Mouse (Mus musculus): ENCODE results near the gene Ak2. TPM values are rescaled to one million over a fixed set of nuclear protein-coding genes. Genes with fewer than 3 reads are reported as not detected.
A peak's percentile ranks its signal among the peaks of the same experiment; 100 is the strongest.

The Ak2 gene
- polyA plus RNA-seq, 1 experiment from 2014 or later = 63.3 TPM

GRCm38 (mm10) chr4:129032963-129033951 lies 41.5 kb downstream of the Ak2 start:
- Histone ChIP-seq H3K4me2 (ENCODE audit: low read length) (no peak overlapping the region), H3K36me3 (ENCODE audit: control insufficient read depth, insufficient read depth, low read length) (no peaks in the 10 kb centered on the region), H3K4me1 (ENCODE audit: control insufficient read depth, insufficient read depth, low read length) (no peaks in the 10 kb centered on the region), H3K9me3 (ENCODE audit: control insufficient read depth, low read length) (no peaks in the 10 kb centered on the region), H3K27ac (replicated peaks; ENCODE audit: low read depth, low read length) (no peak overlapping the region), H3K4me3 (replicated peaks; ENCODE audit: low read depth, low read length) (no peak overlapping the region), H3K27me3 (ENCODE audit: control insufficient read depth, insufficient read depth, low read length) (no peaks in the 10 kb centered on the region), H3K9ac (replicated peaks; ENCODE audit: low read length) (no peak overlapping the region)
- DNase-seq = no peak
- no peak for ATAC-seq (ENCODE audit: low FRiP score, low TSS enrichment)
- WGBS = 31% methylated on average over 17 of the region's 17 CpGs

DNA sequence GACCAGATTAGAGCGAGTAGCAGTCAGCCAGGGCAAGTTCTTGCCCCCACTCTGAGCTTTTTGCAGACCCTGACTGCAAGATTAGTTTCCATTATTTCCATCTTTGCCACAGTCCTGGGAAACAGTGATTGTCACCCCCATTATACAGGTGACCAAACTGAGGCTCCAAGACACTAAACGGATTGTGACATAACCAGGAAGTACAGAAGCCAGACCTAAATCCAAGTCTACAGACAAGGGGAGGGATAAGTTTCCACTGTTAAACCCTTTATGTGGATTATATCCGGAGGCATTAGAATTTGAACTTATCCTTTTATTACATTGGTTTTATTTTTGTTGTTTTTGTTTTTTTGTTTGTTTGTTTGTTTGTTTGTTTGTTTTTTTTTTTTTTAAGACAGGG lies 42.5 kb downstream of the Ak2 start:
- no peaks in the 10 kb centered on the region for H3K9me3 ChIP-seq (ENCODE audit: control insufficient read depth, low read length)
- H3K4me3 ChIP-seq (replicated peaks; ENCODE audit: low read depth, low read length) = no peak overlapping the region
- no peaks in the 10 kb centered on the region for H3K4me1 ChIP-seq (ENCODE audit: control insufficient read depth, insufficient read depth, low read length)
- H3K4me2 ChIP-seq (ENCODE audit: low read length) = no peak overlapping the region
- DNase-seq (no peak), ATAC-seq (ENCODE audit: low FRiP score, low TSS enrichment) (no peak)
- no peaks in the 10 kb centered on the region for H3K27me3 ChIP-seq (ENCODE audit: control insufficient read depth, insufficient read depth, low read length)
- WGBS = 96% methylated on average over 3 of the region's 3 CpGs
- H3K9ac ChIP-seq (replicated peaks; ENCODE audit: low read length) = no peak overlapping the region
- H3K36me3 ChIP-seq (ENCODE audit: control insufficient read depth, insufficient read depth, low read length) = no peaks in the 10 kb centered on the region
- no peak overlapping the region for H3K27ac ChIP-seq (replicated peaks; ENCODE audit: low read depth, low read length)

DNA sequence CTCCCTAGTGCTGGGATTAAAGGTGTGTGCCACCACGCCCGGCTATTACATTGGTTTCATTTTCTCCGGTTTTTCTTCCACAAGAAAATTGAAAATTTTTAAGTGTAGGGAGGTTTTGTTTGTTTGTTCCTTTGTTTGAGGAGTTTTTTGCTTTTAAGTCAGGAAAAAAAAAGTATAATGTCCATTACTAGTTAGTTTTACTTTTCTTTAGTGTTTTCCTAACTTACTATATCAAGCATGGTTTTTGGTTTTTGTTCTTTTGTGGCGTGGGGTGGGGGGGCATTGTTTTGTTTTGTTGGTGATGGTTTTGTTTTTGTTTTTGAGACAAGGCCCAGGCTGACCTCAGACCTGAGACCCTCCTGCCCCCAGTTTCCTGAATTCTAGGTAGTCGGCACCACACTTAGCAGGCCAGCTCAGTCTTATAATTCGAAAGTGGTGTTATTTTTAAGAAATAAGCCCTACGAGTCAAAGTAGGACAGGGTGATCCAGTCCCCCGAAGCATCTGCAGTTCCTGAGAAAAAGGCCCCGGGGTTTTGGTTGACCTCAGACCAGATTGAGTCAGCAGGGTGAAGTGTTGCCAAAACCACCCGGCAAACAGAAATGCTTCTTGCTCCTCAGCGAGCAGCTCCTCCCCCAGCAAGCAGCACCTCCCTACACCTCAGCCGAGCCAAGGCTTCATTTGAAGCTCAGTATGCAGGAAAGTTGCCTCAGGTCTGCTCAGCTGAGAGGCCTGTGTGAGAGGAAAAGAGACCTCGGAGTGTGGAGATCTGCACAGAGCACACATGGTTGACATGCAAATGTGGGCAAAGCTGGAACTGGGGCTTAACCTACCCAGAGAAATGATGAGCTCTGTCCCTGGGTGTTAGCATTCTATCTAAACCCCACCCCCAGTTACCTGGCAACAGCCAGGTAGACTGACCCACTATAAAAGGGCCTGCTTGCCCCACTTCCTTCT lies 43.2 kb downstream of the Ak2 start:
- H3K27me3 ChIP-seq (ENCODE audit: control insufficient read depth, insufficient read depth, low read length) = no peaks in the 10 kb centered on the region
- ATAC-seq (ENCODE audit: low FRiP score, low TSS enrichment) (no peak), DNase-seq (no peak)
- H3K4me1 ChIP-seq (ENCODE audit: control insufficient read depth, insufficient read depth, low read length) = no peaks in the 10 kb centered on the region
- H3K4me2 ChIP-seq (ENCODE audit: low read length) = no peak overlapping the region
- no peak overlapping the region for H3K4me3 ChIP-seq (replicated peaks; ENCODE audit: low read depth, low read length)
- H3K27ac ChIP-seq (replicated peaks; ENCODE audit: low read depth, low read length) = no peak overlapping the region
- H3K9ac ChIP-seq (replicated peaks; ENCODE audit: low read length) = no peak overlapping the region
- no peaks in the 10 kb centered on the region for H3K9me3 ChIP-seq (ENCODE audit: control insufficient read depth, low read length)
- WGBS = 58% methylated on average over 13 of the region's 13 CpGs
- no peaks in the 10 kb centered on the region for H3K36me3 ChIP-seq (ENCODE audit: control insufficient read depth, insufficient read depth, low read length)

- H3K4me3 ChIP-seq (replicated peaks; ENCODE audit: low read depth, low read length) = no peak overlapping the region
- H3K36me3 ChIP-seq (ENCODE audit: control insufficient read depth, insufficient read depth, low read length) = no peaks in the 10 kb centered on the region
- no peak overlapping the region for H3K4me2 ChIP-seq (ENCODE audit: low read length)
- H3K27ac ChIP-seq (replicated peaks; ENCODE audit: low read depth, low read length) = no peak overlapping the region
- H3K4me1 ChIP-seq (ENCODE audit: control insufficient read depth, insufficient read depth, low read length) = no peaks in the 10 kb centered on the region
- ATAC-seq (ENCODE audit: low FRiP score, low TSS enrichment) (no peak), DNase-seq (no peak)
- no peaks in the 10 kb centered on the region for H3K9me3 ChIP-seq (ENCODE audit: control insufficient read depth, low read length)
- no peak overlapping the region for H3K9ac ChIP-seq (replicated peaks; ENCODE audit: low read length)
- 70% methylated on average over 7 of the region's 7 CpGs for WGBS
- H3K27me3 ChIP-seq (ENCODE audit: control insufficient read depth, insufficient read depth, low read length) = no peaks in the 10 kb centered on the region
Observed at GRCm38 (mm10) chr4:129035851-129036445, 44.2 kb downstream of the Ak2 start.

DNA sequence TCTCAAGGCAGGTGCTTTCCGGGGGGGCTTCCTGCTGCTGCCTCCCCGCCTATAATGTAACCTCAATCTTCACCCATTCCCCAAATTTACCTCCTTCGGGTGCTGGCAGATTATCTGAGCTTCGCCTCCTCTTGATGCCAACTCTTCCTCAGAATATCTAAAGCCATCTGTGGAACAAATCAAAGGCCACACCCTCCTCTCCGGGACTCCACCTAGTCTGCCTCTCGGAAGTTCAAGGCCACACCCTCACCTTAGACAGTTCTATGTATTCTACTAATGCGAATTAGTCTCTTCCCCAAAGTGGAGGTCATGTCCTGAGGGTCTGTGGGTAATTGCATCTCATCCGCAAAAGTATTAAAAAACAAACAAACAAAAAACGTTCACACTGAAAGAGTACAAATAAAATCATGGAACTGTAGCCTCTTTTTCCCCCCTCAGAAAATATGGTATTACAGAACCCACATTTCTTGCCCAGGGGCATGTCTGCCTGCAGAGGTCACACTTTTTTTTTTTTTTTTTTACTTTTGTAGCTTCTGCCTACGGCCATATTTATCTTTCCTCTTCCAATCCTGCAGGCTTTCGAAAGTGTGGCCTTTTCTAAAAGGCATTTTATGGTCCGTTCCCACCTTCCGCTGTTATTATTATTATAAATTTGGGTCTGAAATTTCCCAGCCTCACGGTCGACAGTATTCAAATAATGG lies 56.1 kb downstream of the Ak2 start:
- Histone ChIP-seq H3K27ac (replicated peaks; ENCODE audit: low read depth, low read length) (peak overlapping the region; percentile 88), H3K9me3 (ENCODE audit: control insufficient read depth, low read length) (no peaks in the 10 kb centered on the region), H3K36me3 (ENCODE audit: control insufficient read depth, insufficient read depth, low read length) (no peaks in the 10 kb centered on the region), H3K27me3 (ENCODE audit: control insufficient read depth, insufficient read depth, low read length) (peaks cover 7% of the 10 kb centered on the region; the same call in 1 of the 2 replicates), H3K9ac (replicated peaks; ENCODE audit: low read length) (peak overlapping the region; percentile 59), H3K4me1 (ENCODE audit: control insufficient read depth, insufficient read depth, low read length) (peaks cover 10% of the 10 kb centered on the region), H3K4me2 (ENCODE audit: low read length) (peak overlapping the region; percentile 50), H3K4me3 (replicated peaks; ENCODE audit: low read depth, low read length) (peak overlapping the region; percentile 28)
- no peak for ATAC-seq (ENCODE audit: low FRiP score, low TSS enrichment)
- DNase-seq = no peak
- 20% methylated on average over 15 of the region's 15 CpGs for WGBS

DNA sequence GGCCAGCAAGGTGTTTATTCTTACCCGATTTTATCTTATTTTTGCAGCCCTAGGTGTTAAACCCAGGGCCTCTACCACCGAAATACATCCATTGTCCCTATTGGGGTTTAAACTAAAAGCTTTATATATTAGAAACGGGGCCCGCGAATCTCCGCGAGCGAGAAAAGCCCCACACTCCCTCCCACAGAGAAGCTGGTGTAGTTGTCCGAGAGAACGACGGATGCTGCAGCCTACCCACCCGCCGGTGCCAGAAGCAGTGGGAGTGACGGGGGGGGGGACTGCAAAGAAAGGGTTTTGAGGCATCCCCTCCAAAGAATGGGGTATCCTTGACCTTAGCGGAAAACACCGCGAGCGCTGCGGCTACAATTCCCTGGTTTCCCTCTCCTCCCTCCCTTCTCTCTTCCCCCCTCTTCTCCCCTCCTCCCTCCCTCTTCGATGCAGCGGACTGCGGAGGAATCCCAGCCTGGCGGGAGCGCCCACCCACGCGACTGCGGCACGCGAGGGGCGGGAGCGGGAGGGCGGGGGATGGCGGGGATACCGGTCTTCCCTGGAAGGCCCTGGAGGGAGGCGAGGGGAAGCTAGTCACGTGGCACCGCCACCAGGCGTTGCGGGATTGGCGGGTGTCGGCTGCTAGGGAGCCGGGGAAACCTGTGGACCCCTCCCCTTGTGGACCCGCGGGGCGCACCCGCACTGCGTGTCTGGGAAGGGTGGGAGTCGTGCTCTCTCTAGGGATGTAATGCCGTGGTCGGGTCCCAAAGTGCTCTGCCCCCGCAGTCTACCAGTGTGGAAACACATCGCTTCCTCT lies 56.9 kb downstream of the Ak2 start:
- DNase-seq = peak; percentile 96
- 0% methylated on average over 52 of the region's 52 CpGs for WGBS
- peaks cover 10% of the 10 kb centered on the region for H3K4me1 ChIP-seq (ENCODE audit: control insufficient read depth, insufficient read depth, low read length)
- H3K4me2 ChIP-seq (ENCODE audit: low read length) = peak overlapping the region; percentile 50
- peak overlapping the region; percentile 88 for H3K27ac ChIP-seq (replicated peaks; ENCODE audit: low read depth, low read length)
- peak overlapping the region; percentile 59 for H3K9ac ChIP-seq (replicated peaks; ENCODE audit: low read length)
- no peaks in the 10 kb centered on the region for H3K36me3 ChIP-seq (ENCODE audit: control insufficient read depth, insufficient read depth, low read length)
- peaks cover 7% of the 10 kb centered on the region; the same call in 1 of the 2 replicates for H3K27me3 ChIP-seq (ENCODE audit: control insufficient read depth, insufficient read depth, low read length)
- peak; percentile 95 for ATAC-seq (ENCODE audit: low FRiP score, low TSS enrichment)
- H3K9me3 ChIP-seq (ENCODE audit: control insufficient read depth, low read length) = no peaks in the 10 kb centered on the region
- H3K4me3 ChIP-seq (replicated peaks; ENCODE audit: low read depth, low read length) = peak overlapping the region; percentile 28

DNA sequence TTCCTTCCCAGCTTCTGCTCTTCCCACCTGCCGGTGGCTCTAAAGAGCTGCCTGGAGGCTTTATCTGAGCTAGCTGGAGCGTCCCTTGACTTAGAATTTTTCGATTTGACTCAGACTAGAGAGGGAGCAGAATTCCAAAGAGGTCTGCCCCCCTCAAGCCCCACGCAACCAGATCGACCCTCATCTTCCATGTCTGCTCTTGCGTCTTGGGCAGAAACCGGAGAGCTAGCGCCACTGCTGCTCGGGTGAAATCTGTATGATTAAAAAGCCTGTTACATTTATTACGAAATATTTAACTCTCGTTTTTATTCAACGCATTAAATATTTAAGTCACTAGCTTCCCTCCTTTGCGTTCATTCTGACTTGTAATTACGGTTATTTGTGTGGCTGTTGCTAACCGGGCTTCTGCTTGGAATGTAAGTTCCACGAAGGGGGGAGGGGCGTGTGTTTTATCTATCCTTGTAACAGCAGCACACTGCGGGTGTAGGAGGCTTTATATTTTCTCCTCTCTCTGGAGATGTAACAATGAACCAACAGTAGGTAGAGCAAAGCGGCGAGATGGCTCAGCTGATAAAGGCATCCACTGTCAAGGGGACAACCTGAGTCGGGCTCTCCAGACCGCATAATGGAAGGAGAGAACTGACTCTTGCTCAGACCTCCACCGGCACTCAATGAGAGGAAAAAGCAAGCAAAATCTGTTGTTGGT lies 57.7 kb downstream of the Ak2 start:
- 4% methylated on average over 23 of the region's 23 CpGs for WGBS
- Histone ChIP-seq H3K9ac (replicated peaks; ENCODE audit: low read length) (peak overlapping the region; percentile 59), H3K4me3 (replicated peaks; ENCODE audit: low read depth, low read length) (peak overlapping the region; percentile 28), H3K4me1 (ENCODE audit: control insufficient read depth, insufficient read depth, low read length) (peaks cover 10% of the 10 kb centered on the region), H3K27ac (replicated peaks; ENCODE audit: low read depth, low read length) (peak overlapping the region; percentile 88), H3K36me3 (ENCODE audit: control insufficient read depth, insufficient read depth, low read length) (no peaks in the 10 kb centered on the region), H3K27me3 (ENCODE audit: control insufficient read depth, insufficient read depth, low read length) (peaks cover 7% of the 10 kb centered on the region; the same call in 1 of the 2 replicates), H3K9me3 (ENCODE audit: control insufficient read depth, low read length) (no peaks in the 10 kb centered on the region), H3K4me2 (ENCODE audit: low read length) (peak overlapping the region; percentile 50)
- ATAC-seq (ENCODE audit: low FRiP score, low TSS enrichment) (peak; percentile 32; the same call in 1 of the 2 replicates), DNase-seq (peak; percentile 85)
